Mouse (Mus musculus): ENCODE measurements around the gene Cdh5.
"Not testable (repeated sequence)": the region's sequence is repeated elsewhere in the genome, so short reads cannot be mapped to it uniquely, and the experiment has no call there.

Gene Cdh5

GRCm38 (mm10) chr8:104090993-104091900 lies 10.2 kb upstream of the Cdh5 start:
- DNase-seq (ENCODE audit: low spot score in 2 of 2), result peak in 1 of 2 experiments; percentile 48

- no peak for DNase-seq (ENCODE audit: low spot score in 2 of 2)
These were observed 8.1 kb upstream of the Cdh5 start for GRCm38 (mm10) chr8:104093336-104093735.

GRCm38 (mm10) chr8:104095595-104095994 lies 5.8 kb upstream of the Cdh5 start:
- no peak for DNase-seq (ENCODE audit: low spot score in 2 of 2)

GRCm38 (mm10) chr8:104096644-104097043 lies 4.8 kb upstream of the Cdh5 start:
- no peak for DNase-seq (ENCODE audit: low spot score in 2 of 2)

GRCm38 (mm10) chr8:104098671-104099346 lies 2.6 kb upstream of the Cdh5 start:
- peak in 1 of 2 experiments; percentile 62 for DNase-seq (ENCODE audit: low spot score in 2 of 2)

GRCm38 (mm10) chr8:104099347-104100099 lies 1.9 kb upstream of the Cdh5 start:
- DNase-seq (ENCODE audit: low spot score in 2 of 2), result no peak

GRCm38 (mm10) chr8:104100724-104101123 lies 701 bp upstream of the Cdh5 start:
- not testable (repeated sequence) for DNase-seq (ENCODE audit: low spot score in 2 of 2)

- DNase-seq (ENCODE audit: low spot score in 2 of 2), result no peak
These were observed 2.0 kb downstream of the Cdh5 start for GRCm38 (mm10) chr8:104103462-104103861.

GRCm38 (mm10) chr8:104105768-104106167 lies 4.3 kb downstream of the Cdh5 start:
- DNase-seq (ENCODE audit: low spot score in 2 of 2), result no peak

GRCm38 (mm10) chr8:104106276-104106946 lies 5.0 kb downstream of the Cdh5 start:
- DNase-seq (ENCODE audit: low spot score in 2 of 2), result no peak

GRCm38 (mm10) chr8:104107111-104107510 lies 5.7 kb downstream of the Cdh5 start:
- no peak for DNase-seq (ENCODE audit: low spot score in 2 of 2)

- DNase-seq (ENCODE audit: low spot score in 2 of 2), result no peak
These were observed 6.6 kb downstream of the Cdh5 start for GRCm38 (mm10) chr8:104108048-104108447.

GRCm38 (mm10) chr8:104110498-104111134 lies 9.2 kb downstream of the Cdh5 start:
- DNase-seq (ENCODE audit: low spot score in 2 of 2), result no peak

GRCm38 (mm10) chr8:104121640-104122416 lies 20.4 kb downstream of the Cdh5 start:
- no peak for DNase-seq (ENCODE audit: low spot score in 2 of 2)

- DNase-seq (ENCODE audit: low spot score in 2 of 2), result no peak
These were observed 21.7 kb downstream of the Cdh5 start for GRCm38 (mm10) chr8:104123080-104123657.

GRCm38 (mm10) chr8:104124534-104124933 lies 23.1 kb downstream of the Cdh5 start:
- no peak for DNase-seq (ENCODE audit: low spot score in 2 of 2)

GRCm38 (mm10) chr8:104127160-104127883 lies 25.9 kb downstream of the Cdh5 start:
- DNase-seq (ENCODE audit: low spot score in 2 of 2), result peak; percentile 76 to 79

- DNase-seq (ENCODE audit: low spot score in 2 of 2), result no peak
These were observed 29.5 kb downstream of the Cdh5 start for GRCm38 (mm10) chr8:104130916-104131315.

- DNase-seq (ENCODE audit: low spot score in 2 of 2), result no peak
These were observed 30.1 kb downstream of the Cdh5 start for GRCm38 (mm10) chr8:104131414-104131975.
